Comparison of ENCODE assay signal across 10 mouse cellular contexts in the genomic region with DNA sequence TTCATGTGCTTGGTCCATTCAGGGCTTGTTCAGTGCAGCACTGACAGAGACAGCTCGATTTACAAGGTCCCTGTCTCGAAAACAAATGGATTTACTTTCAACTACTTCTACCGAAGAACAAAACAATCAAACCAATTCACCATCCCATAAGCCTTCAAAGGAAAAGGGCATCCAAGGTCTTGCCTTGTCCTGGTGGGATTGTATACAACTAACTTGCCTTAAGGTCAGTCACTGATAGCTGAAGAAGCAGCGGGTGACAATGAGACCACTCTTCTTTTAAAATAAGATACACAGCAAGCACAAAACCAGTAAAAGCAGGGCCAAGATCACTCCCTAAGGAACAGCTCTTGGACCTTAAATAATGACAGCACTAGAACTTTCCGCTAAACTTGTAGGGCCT. TPM values are rescaled to one million over a fixed set of nuclear protein-coding genes. Genes with fewer than 3 reads are reported as not detected.
DNase-seq lines count a peak whose midpoint lies in the region; ATAC-seq and TF ChIP-seq lines count a peak whose summit lies in the region.
"Had no signal": no experiment of that assay in that cellular context is flagged by ENCODE, and none has a peak within 500 bp of the region (broad histone marks: within the 10 kb centered on the region; RNA-seq: fewer than 3 reads in every experiment).

No protein-coding gene starts in this region.

- ATAC-seq in neural tube, embryonic 11.5 days (ENCODE audit: insufficient read depth, low FRiP score, low TSS enrichment): no peak
- ATAC-seq in forebrain, postnatal 0 days: no peak
- ATAC-seq in limb, embryonic 15.5 days (ENCODE audit: insufficient number of reproducible peaks, low FRiP score, low TSS enrichment, low read depth): no peak
- ATAC-seq in megakaryocyte, adult 5-6 weeks (ENCODE audit: poor library complexity, severe bottlenecking): no peak

- TF ChIP-seq CTCF in forebrain, postnatal 0 days (IDR thresholded peaks at IDR 0.05; ENCODE audit: low read depth): no peak

- H3K4me3 ChIP-seq in neural tube, embryonic 11.5 days (ENCODE audit: low read depth, low read length): peak overlapping the region; percentile 73
- H3K4me3 ChIP-seq in forebrain, postnatal 0 days (ENCODE audit: low read depth, low read length): peak overlapping the region; percentile 87
- peak overlapping the region; percentile 91 for H3K4me3 ChIP-seq in limb, embryonic 15.5 days

- H3K27me3 ChIP-seq in neural tube, embryonic 11.5 days (ENCODE audit: control insufficient read depth, insufficient read depth, low read length): no peaks in the 10 kb centered on the region
- H3K27me3 ChIP-seq in forebrain, postnatal 0 days (ENCODE audit: insufficient read depth, low read length): no peaks in the 10 kb centered on the region
- no peaks in the 10 kb centered on the region for H3K27me3 ChIP-seq in limb, embryonic 15.5 days

- H3K9ac ChIP-seq in neural tube, embryonic 11.5 days (ENCODE audit: low read length): peak overlapping the region; percentile 88
- H3K9ac ChIP-seq in forebrain, postnatal 0 days: peak overlapping the region; percentile 39; the same call in 1 of the 2 replicates
- H3K9ac ChIP-seq in limb, embryonic 15.5 days: no peak overlapping the region

- peak overlapping the region; percentile 47; the same call in 1 of the 2 replicates for H3K27ac ChIP-seq in neural tube, embryonic 11.5 days (ENCODE audit: low read depth, low read length)
- H3K27ac ChIP-seq in forebrain, postnatal 0 days (ENCODE audit: low read depth, low read length): no peak overlapping the region
- H3K27ac ChIP-seq in limb, embryonic 15.5 days: no peak overlapping the region

- 9% methylated on average over 5 of the region's 5 CpGs for WGBS in neural tube, embryonic 11.5 days
- 53% methylated on average over 5 of the region's 5 CpGs for WGBS in forebrain, postnatal 0 days
- 39% methylated on average over 5 of the region's 5 CpGs for WGBS in limb, embryonic 15.5 days

- no peaks in the 10 kb centered on the region for H3K9me3 ChIP-seq in neural tube, embryonic 11.5 days (ENCODE audit: control insufficient read depth, low read length)
- no peaks in the 10 kb centered on the region for H3K9me3 ChIP-seq in forebrain, postnatal 0 days (ENCODE audit: low read length)
- no peaks in the 10 kb centered on the region for H3K9me3 ChIP-seq in limb, embryonic 15.5 days

- H3K4me1 ChIP-seq in neural tube, embryonic 11.5 days (ENCODE audit: control insufficient read depth, insufficient read depth, low read length): peaks cover 15% of the 10 kb centered on the region
- H3K4me1 ChIP-seq in forebrain, postnatal 0 days (ENCODE audit: insufficient read depth): peaks cover 29% of the 10 kb centered on the region
- H3K4me1 ChIP-seq in limb, embryonic 15.5 days: peaks cover 42% of the 10 kb centered on the region

- no peak for DNase-seq in neural tube, embryonic 11.5 days (ENCODE audit: low spot score)
- no peak for DNase-seq in neural tube, embryonic 10.5 days (ENCODE audit: extremely low spot score, low spot score)
- DNase-seq in forebrain, postnatal 0 days: no peak
- no peak for DNase-seq in cerebellum, adult 11-12 months
- DNase-seq in gastrocnemius, adult 18-20 months (ENCODE audit: low spot score): no peak
- DNase-seq in spleen, adult 18-20 months: no peak
- DNase-seq: adrenal gland, postnatal 25 days; embryo, embryonic 11 days had no signal

- H3K36me3 ChIP-seq in neural tube, embryonic 11.5 days (ENCODE audit: control insufficient read depth, insufficient read depth, low read length): no peaks in the 10 kb centered on the region
- H3K36me3 ChIP-seq in forebrain, postnatal 0 days (ENCODE audit: insufficient read depth): peaks cover 4% of the 10 kb centered on the region; the same call in 1 of the 2 replicates
- no peaks in the 10 kb centered on the region for H3K36me3 ChIP-seq in limb, embryonic 15.5 days

- H3K4me2 ChIP-seq in neural tube, embryonic 11.5 days (ENCODE audit: low read depth): peak overlapping the region; percentile 63
- H3K4me2 ChIP-seq in forebrain, postnatal 0 days (ENCODE audit: low read depth): peak overlapping the region; percentile 79
- H3K4me2 ChIP-seq in limb, embryonic 15.5 days: peak overlapping the region; percentile 83

RNA-seq across cellular contexts. Expression of gene Rgmb, which starts 7.6 kb away (rescaled TPM):
- polyA plus RNA-seq in neural tube, embryonic 11.5 days (2014; fragmentation: Nextera tagmentation; extraction: Ambion mirVana): 109 and 110 TPM in 2 replicates
- total RNA-seq in forebrain, postnatal 0 days (2014; rRNA removed): 64.7 and 81.4 TPM in 2 replicates
- polyA plus RNA-seq in forebrain, postnatal 0 days (2015; fragmentation: Nextera tagmentation; extraction: Ambion mirVana): 40.6 and 48.1 TPM in 2 replicates
- polyA plus RNA-seq in limb, embryonic 15.5 days (2015; fragmentation: Nextera tagmentation; extraction: Ambion mirVana): 20.5 and 21.8 TPM in 2 replicates
- total RNA-seq in gastrocnemius, adult 18-20 months (2021): 10 to 100 TPM; 34.2 to 37.6 TPM
- total RNA-seq in megakaryocyte, adult 5-6 weeks (2015): 3.4 and 3.8 TPM in 2 replicates
- 1.7 and 2.3 TPM in 2 replicates for total RNA-seq in megakaryocyte, adult 5-6 weeks (2017)

Comparison
In these comparisons a context has a peak if more than half of its experiments do, and no peak if none do; other contexts are left out.
1. RNA of gene Rgmb, which starts 7.6 kb away (total RNA-seq): 64.7 to 81.4 TPM in forebrain, postnatal 0 days and 34.2 to 37.6 TPM in gastrocnemius, adult 18-20 months; 1.7 to 3.8 TPM in megakaryocyte, adult 5-6 weeks; every median in the first group is over 4 times any median in the second.
2. Peak in every context shown above with its lines, with median percentiles within 50 percentile points of each other: H3K4me2 ChIP-seq and H3K4me3 ChIP-seq.